24 mouse cellular contexts compared by ENCODE assay signal in the genomic region with DNA sequence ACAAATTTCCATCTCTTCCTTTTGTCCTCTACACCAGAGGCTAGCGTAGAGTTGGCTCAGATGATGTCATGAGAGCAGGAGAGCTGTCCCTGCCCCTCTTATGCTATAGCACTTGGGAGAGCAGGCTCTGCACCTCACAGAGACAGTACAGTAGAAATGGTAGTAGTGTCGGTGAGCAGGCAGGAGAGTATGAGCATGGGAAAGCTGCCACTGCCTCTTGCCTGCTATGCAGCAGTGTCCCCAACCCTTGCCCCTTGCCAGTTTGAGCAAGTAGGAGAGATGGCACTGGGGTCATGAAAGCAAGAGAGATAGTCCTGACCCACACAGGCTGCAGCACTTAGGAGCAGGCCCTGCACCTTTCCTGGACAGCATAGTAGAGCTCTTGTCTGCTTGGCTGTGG.
DNase-seq lines count a peak whose midpoint lies in the region; ATAC-seq lines count a peak whose summit lies in the region.
"Had no signal": no experiment of that assay in that cellular context is flagged by ENCODE, and none has a peak within 500 bp of the region (broad histone marks: within the 10 kb centered on the region; RNA-seq: fewer than 3 reads in every experiment).

No protein-coding gene starts in this region.

- no peak for DNase-seq in cerebellum, adult 18-20 months
- DNase-seq in frontal cortex, postnatal 25 days (ENCODE audit: low spot score in 2 of 2): no peak
- DNase-seq: adrenal gland, adult 8-10 months; adrenal gland, postnatal 14 days; adrenal gland, postnatal 36 days; B cell, adult 2 months; cerebellum, adult 11 months; cerebellum, adult 9-10 months; cerebellum, postnatal 14 days; forebrain, postnatal 0 days had no signal

- H3K4me3 ChIP-seq in megakaryocyte, embryonic 14.5 days (replicated peaks): peak overlapping the region; percentile 28
- H3K4me3 ChIP-seq: embryonic facial prominence, embryonic 10.5 days; embryonic facial prominence, embryonic 12.5 days; forebrain, embryonic 13.5 days; forebrain, embryonic 15.5 days had no signal

- peak; percentile 64 for ATAC-seq in cerebellum, adult (ENCODE audit: insufficient number of reproducible peaks, low FRiP score, low TSS enrichment)
- peak; percentile 23 for ATAC-seq in frontal cortex, adult (ENCODE audit: low TSS enrichment)
- no peak for ATAC-seq in megakaryocyte, adult 5-6 weeks (ENCODE audit: poor library complexity, severe bottlenecking)
- peak; percentile 22; the same call in 1 of the 2 replicates for ATAC-seq in monocyte, adult 5-6 weeks (replicated peaks; ENCODE audit: insufficient number of reproducible peaks, low FRiP score, low TSS enrichment, poor library complexity, severe bottlenecking)
- ATAC-seq: activated CD4-positive, CD25-positive, alpha-beta regulatory T cell, adult 4 months; CD4-positive, CD25-positive, alpha-beta regulatory T cell, adult 4 months; forebrain, embryonic 13.5 days; forebrain, embryonic 15.5 days; forebrain, postnatal 0 days; Patski had no signal

- no peaks in the 10 kb centered on the region for H3K27me3 ChIP-seq in megakaryocyte, embryonic 14.5 days (replicated peaks)
- H3K27me3 ChIP-seq: CH12.LX; embryonic facial prominence, embryonic 12.5 days; forebrain, embryonic 13.5 days; forebrain, embryonic 15.5 days; Patski had no signal

- no peaks in the 10 kb centered on the region for H3K36me3 ChIP-seq in megakaryocyte, embryonic 14.5 days (replicated peaks; ENCODE audit: low read length)
- H3K36me3 ChIP-seq: embryonic facial prominence, embryonic 10.5 days; embryonic facial prominence, embryonic 12.5 days; forebrain, embryonic 15.5 days; G1E had no signal

- H3K9me3 ChIP-seq in megakaryocyte, embryonic 14.5 days: no peaks in the 10 kb centered on the region; the same call in 1 of the 2 replicates
- H3K9me3 ChIP-seq: embryonic facial prominence, embryonic 10.5 days; embryonic facial prominence, embryonic 12.5 days; forebrain, embryonic 13.5 days; forebrain, embryonic 15.5 days had no signal

- H3K4me1 ChIP-seq in megakaryocyte, embryonic 14.5 days: no peaks in the 10 kb centered on the region
- H3K4me1 ChIP-seq: embryonic facial prominence, embryonic 10.5 days; embryonic facial prominence, embryonic 12.5 days; forebrain, embryonic 13.5 days; forebrain, embryonic 15.5 days had no signal
